Mouse (Mus musculus) thymus, adult 2 months (tissue): ENCODE measurements around the gene Atg4d.
"Not testable (repeated sequence)": the region's sequence is repeated elsewhere in the genome, so short reads cannot be mapped to it uniquely, and the experiment has no call there.

ENCODE experiments used
- CTCF ChIP-seq: fragments of 200-500 bp; IDR thresholded peaks from 2 replicates; pipeline ENCODE4 v1.5.1; 2012; ENCODE audit warnings: mild to moderate bottlenecking, control low read depth, low read length, moderate library complexity, borderline replicate concordance; ENCODE audit not compliant: control insufficient read depth, poor library complexity, insufficient read depth; ENCODE audit errors: extremely low read depth
- POLR2A ChIP-seq: fragments of 200-500 bp; IDR thresholded peaks from 2 replicates; pipeline ENCODE4 v1.6.1; 2012; ENCODE audit warnings: mild to moderate bottlenecking, low read length, control low read depth, moderate library complexity; ENCODE audit not compliant: control insufficient read depth, poor library complexity, insufficient read depth; ENCODE audit errors: extremely low read depth

- TF ChIP-seq CTCF, POLR2A: not testable (repeated sequence)
These were observed 4.5 kb downstream of the Atg4d start for GRCm38 (mm10) chr9:21269590-21269989.
